Mouse (Mus musculus) liver (tissue): ENCODE measurements around the gene Cav2.

Experiments
- DNase-seq: peaks from one replicate; pipeline ENCODE4 v3.0.0-alpha.2; 2020; ENCODE audit warnings: mixed read lengths

Cav2 gene

DNA sequence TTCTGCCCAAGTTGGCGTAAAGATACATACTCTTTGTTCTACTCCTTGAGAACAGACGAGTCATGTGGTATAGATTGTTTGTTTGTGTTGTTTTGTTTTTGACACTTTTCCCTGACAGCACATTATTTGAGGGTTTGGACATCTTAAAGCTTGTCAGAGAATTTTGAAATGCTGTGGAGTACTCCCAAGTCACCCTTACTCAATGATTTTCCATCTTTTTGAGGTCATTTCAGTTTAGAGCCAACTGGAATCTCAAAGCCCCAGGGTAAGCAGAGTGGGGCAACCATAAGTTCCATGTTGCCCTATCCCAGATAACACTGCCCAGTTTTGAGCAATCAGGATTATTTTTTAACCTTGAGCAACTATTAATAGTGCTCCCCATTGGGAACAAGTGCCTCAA is 33.3 kb downstream of the Cav2 start:
- no peak for DNase-seq

DNA sequence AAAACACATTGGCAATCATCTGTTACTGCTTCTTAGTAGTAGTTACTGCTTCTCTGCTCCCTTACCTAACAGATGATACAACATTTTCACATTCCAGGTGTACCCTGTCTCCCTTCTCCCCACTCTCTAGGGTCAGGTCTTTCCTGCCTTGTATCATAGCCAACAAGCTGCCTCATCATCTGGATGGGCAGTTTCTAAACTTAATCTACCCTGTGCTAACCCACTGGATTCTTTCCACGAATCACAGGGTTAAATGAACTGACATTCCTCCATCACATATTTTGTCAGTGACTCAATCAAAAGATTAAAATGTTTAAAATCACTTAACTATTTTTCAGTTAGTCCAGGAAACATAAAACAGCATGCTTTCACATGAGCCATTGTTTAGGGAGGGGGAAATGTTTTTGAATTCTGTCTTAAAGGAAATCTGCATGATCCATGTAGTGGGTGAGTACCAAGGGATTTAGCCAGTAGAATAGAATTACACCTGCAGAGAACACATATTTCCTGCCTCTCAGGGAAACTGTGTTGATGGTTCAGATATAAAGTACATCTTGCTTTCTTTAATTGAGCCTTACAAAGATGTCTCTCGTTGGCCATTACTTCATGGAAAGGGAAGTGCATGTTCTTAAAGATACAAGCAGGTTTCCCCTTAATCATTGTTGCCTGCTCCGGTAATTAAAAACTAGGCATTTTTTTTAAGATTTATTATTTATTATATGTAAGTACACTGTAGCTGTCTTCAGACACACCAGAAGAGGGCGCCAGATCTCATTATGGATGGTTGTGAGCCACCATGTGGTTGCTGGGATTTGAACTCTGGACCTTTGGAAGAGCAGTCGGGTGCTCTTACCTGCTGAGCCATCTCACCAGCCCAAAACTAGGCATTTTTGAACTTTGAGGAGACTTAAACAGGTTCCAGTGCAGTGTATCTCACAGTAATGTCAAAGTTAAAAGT is 34.0 kb downstream of the Cav2 start:
- no peak for DNase-seq

DNA sequence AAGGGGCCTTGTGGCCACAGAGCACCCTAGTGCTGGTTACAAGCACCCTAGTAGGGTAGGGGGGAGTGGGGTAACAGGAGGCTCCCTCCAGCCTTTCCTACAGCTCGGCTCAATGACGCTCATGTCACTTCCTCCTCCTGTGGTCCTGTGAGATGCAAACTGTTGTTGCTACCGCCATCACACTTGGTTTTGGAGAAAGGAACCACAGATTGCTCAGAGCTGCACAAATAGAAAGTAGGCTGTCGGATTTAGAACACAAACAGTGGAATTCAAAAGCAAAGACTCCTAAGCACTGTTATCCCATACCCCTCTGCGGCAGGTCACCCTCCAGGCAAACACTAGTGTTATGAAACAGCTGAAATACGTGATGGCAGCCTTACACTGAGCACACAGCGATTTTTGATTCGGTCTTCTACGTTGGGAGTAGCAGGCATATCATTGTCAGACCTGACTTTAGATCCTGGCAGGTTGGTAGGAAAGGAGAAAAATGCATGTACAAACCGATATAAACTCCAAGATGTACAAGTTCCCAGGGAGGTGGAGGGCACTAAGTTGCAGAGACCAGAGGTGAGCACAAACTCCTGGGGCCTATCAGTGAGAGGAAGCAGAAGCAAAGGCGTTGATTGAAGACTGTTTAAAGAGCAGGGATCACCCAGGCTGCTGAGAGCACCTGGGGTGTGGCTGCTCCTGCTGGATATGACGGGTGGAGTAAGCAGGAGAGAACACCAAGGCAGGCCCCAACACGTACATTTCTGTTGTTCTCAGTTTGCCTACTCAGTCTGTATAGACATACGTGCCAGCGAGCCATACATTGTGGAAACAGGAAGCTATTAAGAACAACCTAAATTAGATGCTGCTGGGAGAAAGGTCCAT is 35.5 kb downstream of the Cav2 start:
- DNase-seq = no peak

DNA sequence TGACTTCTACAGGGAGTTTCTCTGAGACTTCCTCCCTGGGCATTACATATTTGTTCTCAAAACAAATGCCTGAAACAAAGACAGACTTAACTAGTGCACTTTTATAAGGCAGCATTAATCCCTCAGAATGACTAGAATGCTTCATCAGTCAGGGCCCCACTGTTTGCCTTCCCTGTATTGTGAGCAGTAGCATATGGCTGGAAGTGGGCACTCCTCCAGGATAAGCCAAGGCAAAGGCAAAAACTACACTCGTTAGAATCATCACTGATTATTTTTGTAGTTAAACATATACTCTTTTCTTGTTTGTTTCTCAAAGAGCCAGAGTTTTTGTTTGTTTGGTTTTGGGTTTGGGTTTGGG is 36.2 kb downstream of the Cav2 start:
- no peak for DNase-seq

DNA sequence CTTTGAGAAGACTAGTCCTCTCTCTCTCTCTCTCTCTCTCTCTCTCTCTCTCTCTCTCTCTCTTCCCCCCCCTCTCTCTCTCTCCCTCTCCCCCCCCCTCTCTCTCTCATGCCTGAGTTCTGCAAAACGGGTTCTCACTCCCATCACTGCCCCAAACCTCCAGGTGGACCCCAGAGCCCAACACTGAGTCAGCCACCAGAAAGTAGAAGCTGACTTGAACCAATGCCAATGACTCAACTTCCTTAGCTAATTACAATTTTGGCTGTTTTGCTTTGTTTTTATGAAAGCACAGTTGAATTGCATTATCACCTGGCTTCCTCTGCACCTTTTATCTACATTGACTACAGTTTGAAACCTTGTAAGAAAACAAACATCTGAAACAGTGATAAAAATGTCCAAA is 37.0 kb downstream of the Cav2 start:
- no peak for DNase-seq

DNA sequence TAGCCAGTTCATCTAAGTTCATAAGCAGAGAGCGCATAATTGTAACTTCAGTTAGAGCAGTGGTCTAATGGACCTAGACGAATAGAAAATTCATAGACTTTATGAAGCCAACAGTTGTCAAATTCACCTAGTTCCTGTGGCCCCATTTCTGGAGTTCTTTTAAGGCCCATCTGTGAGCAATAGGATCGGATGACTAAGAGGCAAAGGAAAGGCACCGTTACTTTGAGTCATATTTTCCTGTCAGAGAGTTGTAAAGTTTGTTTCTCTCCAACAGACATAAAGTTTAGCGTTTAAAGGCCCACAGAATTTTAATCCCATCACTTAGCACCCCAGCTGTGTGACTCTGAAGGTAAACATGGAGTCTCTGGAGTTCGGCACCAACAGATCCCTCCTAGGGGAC is 41.0 kb downstream of the Cav2 start:
- DNase-seq = no peak

DNA sequence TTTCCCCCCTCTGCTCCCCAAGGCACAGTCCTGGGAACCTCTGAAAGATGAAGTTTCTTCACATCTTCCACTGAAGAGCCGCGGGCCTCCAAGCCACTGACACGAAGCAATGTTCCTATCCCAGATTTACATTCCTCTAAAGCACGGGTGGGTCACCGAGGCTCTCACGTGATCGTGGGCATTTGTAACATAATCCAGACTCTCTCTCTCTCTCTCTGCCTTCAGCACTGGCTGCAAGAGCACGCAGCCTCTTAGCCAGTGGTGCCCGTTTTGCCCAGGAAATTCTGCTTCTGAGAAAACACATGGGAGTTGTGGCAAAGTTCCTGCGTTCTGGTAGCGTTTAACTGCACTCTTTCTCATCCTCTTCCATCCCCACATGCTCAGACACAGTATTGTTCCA is 46.2 kb downstream of the Cav2 start:
- no peak for DNase-seq

DNA sequence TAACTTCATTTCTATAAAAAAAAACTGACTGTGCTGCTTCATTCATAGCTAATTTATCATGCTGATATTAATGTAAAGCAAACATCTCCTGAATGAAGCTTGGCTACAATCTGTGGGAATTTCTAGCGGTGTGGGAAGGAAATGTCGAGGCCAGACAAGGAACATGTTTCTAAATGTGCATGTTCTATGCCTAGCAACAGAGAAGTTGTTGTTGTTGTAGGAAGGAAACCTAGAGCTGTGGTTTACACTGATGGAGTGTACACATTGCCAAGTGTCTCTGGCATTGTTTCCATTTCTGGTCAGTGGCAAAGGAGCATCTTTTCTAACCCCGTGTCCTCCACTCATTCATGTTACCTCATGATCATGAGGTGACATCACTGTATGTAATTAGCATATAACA is 48.8 kb downstream of the Cav2 start:
- DNase-seq = no peak

DNA sequence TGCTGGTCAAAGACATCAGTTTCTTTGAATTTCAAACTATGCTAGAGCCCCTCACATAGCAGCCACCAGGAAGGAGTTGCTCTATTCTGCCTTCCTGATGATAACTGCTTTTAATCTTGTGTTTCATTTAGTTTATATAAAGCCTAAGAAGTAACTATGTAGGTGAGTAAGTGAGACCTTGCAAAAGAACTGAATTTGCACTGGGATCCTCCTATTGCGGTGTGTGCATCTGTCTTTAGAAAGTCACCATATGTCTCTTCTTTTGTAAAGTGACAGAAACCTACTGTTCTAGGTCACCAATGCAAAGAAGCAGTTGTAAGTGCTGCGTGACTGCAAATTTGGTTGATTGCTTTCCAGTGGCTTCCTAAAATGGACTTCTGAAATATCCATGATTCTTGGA is 56.7 kb downstream of the Cav2 start:
- no peak for DNase-seq
